Mouse (Mus musculus) E14TG2a.4 (cell line): ENCODE data around the gene Tead1.

ENCODE experiments used
- H3K27me3 ChIP-seq: 2 replicates; pipeline ENCODE4 v1.6.1; 2014; ENCODE audit warnings: low read length, control low read depth; ENCODE audit not compliant: insufficient read depth
- H3K36me3 ChIP-seq: 2 replicates; pipeline ENCODE4 v1.6.1; 2014; ENCODE audit warnings: low read length, control low read depth; ENCODE audit not compliant: insufficient read depth
- H3K4me1 ChIP-seq: replicated peaks from 2 replicates; pipeline ENCODE4 v1.6.1; 2014; ENCODE audit warnings: low read depth, low read length, control low read depth
- H3K4me3 ChIP-seq: replicated peaks from 2 replicates; pipeline ENCODE4 v1.5.1; 2014; ENCODE audit warnings: mild to moderate bottlenecking, low read length
- H3K9me3 ChIP-seq: 2 replicates; pipeline ENCODE4 v1.6.1; 2014; ENCODE audit warnings: low read length, control low read depth
- CTCF ChIP-seq: conservative IDR thresholded peaks from 2 replicates; pipeline ENCODE4 v1.5.1; 2014; ENCODE audit warnings: low read length
- NANOG ChIP-seq: IDR thresholded peaks from 2 replicates; pipeline ENCODE4 v1.6.1; 2014; ENCODE audit warnings: borderline replicate concordance, low read length, mixed read lengths
- POU5F1 ChIP-seq: IDR thresholded peaks from 2 replicates; pipeline ENCODE4 v1.6.1; 2014; ENCODE audit warnings: low read length, borderline replicate concordance

The Tead1 gene

DNA sequence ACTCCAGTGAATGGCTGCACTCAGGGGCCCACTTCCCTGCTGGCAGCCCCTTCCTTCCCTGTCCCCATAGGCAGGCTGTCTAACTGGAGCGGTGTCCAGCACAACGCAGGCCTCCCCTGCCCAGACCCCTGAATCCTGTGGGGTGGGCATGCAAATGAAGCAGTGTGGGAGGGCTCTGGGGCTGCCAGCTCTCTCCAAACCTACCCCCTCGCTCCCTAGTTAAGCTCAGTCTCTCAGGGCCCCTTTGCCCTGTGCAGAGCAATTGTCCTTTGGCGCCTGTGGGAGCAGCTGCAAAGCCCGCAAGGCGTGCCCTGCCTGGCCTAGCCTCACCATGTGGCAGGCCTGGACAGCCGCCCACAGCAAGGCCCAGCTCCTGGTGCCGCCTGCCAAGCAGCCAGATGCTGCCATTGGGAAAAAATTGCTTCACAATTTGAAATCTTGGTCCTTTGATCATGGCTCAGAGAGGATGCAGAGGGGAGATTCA, 204.7 kb downstream of the Tead1 start:
- Histone ChIP-seq H3K9me3 (no peaks in the 10 kb centered on the region), H3K4me1 (peaks cover 26% of the 10 kb centered on the region), H3K36me3 (peaks cover 75% of the 10 kb centered on the region), H3K4me3 (no peak overlapping the region), H3K27me3 (no peaks in the 10 kb centered on the region)
- TF ChIP-seq CTCF (no peak), POU5F1 (no peak), NANOG (no peak)

- Histone ChIP-seq H3K36me3 (peaks cover 80% of the 10 kb centered on the region), H3K9me3 (no peaks in the 10 kb centered on the region), H3K4me3 (no peak overlapping the region), H3K27me3 (no peaks in the 10 kb centered on the region), H3K4me1 (peaks cover 24% of the 10 kb centered on the region)
- TF ChIP-seq NANOG, result no peak
- no peak for TF ChIP-seq CTCF
- no peak for TF ChIP-seq POU5F1
Observed at GRCm38 (mm10) chr7:112885546-112885945, 206.4 kb downstream of the Tead1 start.

DNA sequence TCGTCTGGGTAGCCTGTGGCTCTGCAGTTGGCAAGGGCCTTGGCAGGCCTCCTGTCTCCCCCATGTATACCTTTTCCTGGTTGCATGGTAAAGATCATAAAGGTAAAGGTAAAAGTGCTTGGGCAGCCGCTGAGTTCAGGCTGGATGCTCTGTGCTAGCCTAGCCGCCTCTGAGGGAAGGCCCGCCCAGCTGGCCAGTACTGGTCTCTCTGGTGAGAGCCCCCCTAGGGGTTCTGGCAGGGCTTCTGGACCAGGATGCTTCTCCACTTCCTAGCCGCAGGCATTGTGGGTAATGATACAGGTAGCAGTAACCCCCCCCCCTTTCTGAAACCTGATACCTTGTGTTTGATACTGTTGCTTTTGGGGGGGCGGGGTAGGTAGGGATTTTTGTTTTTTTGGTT, 212.8 kb downstream of the Tead1 start:
- peaks cover 87% of the 10 kb centered on the region for H3K36me3 ChIP-seq
- 0 out of 2 replicates have a peak overlapping the region, but pooled peaks have one; percentile 18 for H3K4me3 ChIP-seq
- H3K4me1 ChIP-seq, result peaks cover 26% of the 10 kb centered on the region
- TF ChIP-seq CTCF (no peak), NANOG (no peak), POU5F1 (no peak)
- no peaks in the 10 kb centered on the region for H3K9me3 ChIP-seq
- no peaks in the 10 kb centered on the region for H3K27me3 ChIP-seq

- peaks cover 87% of the 10 kb centered on the region for H3K36me3 ChIP-seq
Observed at GRCm38 (mm10) chr7:112892595-112892994, 213.5 kb downstream of the Tead1 start.

GRCm38 (mm10) chr7:112896363-112896762, 217.2 kb downstream of the Tead1 start:
- no peaks in the 10 kb centered on the region for H3K27me3 ChIP-seq
- H3K4me1 ChIP-seq, result peaks cover 20% of the 10 kb centered on the region
- no peak overlapping the region for H3K4me3 ChIP-seq
- no peaks in the 10 kb centered on the region for H3K9me3 ChIP-seq
- peaks cover 90% of the 10 kb centered on the region for H3K36me3 ChIP-seq
- TF ChIP-seq NANOG, result no peak
- no peak for TF ChIP-seq POU5F1
- TF ChIP-seq CTCF, result no peak

More at GRCm38 (mm10) chr7:112892595-112892994, 213.5 kb downstream of the Tead1 start:
- Histone ChIP-seq H3K4me3 (no peak overlapping the region), H3K4me1 (peaks cover 26% of the 10 kb centered on the region), H3K27me3 (no peaks in the 10 kb centered on the region), H3K9me3 (no peaks in the 10 kb centered on the region)
- no peak for TF ChIP-seq POU5F1
- TF ChIP-seq CTCF, result no peak
- TF ChIP-seq NANOG, result no peak

- Histone ChIP-seq H3K4me1 (peaks cover 11% of the 10 kb centered on the region; the same call in 1 of the 2 replicates), H3K4me3 (no peak overlapping the region), H3K36me3 (peaks cover 78% of the 10 kb centered on the region), H3K9me3 (no peaks in the 10 kb centered on the region), H3K27me3 (no peaks in the 10 kb centered on the region)
- no peak for TF ChIP-seq POU5F1
- TF ChIP-seq CTCF, result no peak
- TF ChIP-seq NANOG, result no peak
Observed at GRCm38 (mm10) chr7:112901710-112902109, 222.6 kb downstream of the Tead1 start.

GRCm38 (mm10) chr7:112906848-112907247, 227.7 kb downstream of the Tead1 start:
- no peaks in the 10 kb centered on the region for H3K27me3 ChIP-seq
- no peak overlapping the region for H3K4me3 ChIP-seq
- peaks cover 9% of the 10 kb centered on the region; the same call in 1 of the 2 replicates for H3K4me1 ChIP-seq
- TF ChIP-seq CTCF, result no peak
- TF ChIP-seq NANOG, result no peak
- TF ChIP-seq POU5F1, result no peak
- peaks cover 35% of the 10 kb centered on the region for H3K36me3 ChIP-seq
- H3K9me3 ChIP-seq, result no peaks in the 10 kb centered on the region

GRCm38 (mm10) chr7:112907468-112907867, 228.3 kb downstream of the Tead1 start:
- TF ChIP-seq CTCF, result no peak
- no peak for TF ChIP-seq NANOG
- no peak for TF ChIP-seq POU5F1
- H3K9me3 ChIP-seq, result no peaks in the 10 kb centered on the region
- peaks cover 30% of the 10 kb centered on the region for H3K36me3 ChIP-seq
- H3K4me3 ChIP-seq, result no peak overlapping the region
- no peaks in the 10 kb centered on the region for H3K27me3 ChIP-seq
- H3K4me1 ChIP-seq, result 0 out of 2 replicates have a peak, but pooled peaks cover 9% of the 10 kb centered on the region

- TF ChIP-seq NANOG (no peak), CTCF (no peak), POU5F1 (no peak)
- no peaks in the 10 kb centered on the region for H3K27me3 ChIP-seq
- 0 out of 2 replicates have a peak, but pooled peaks cover 3% of the 10 kb centered on the region for H3K4me1 ChIP-seq
- no peaks in the 10 kb centered on the region for H3K9me3 ChIP-seq
- H3K36me3 ChIP-seq, result peaks cover 16% of the 10 kb centered on the region
- no peak overlapping the region for H3K4me3 ChIP-seq
Observed at GRCm38 (mm10) chr7:112909164-112909563, 230.0 kb downstream of the Tead1 start.
